Mouse (Mus musculus): ENCODE data around the gene Gfra4.

DNA sequence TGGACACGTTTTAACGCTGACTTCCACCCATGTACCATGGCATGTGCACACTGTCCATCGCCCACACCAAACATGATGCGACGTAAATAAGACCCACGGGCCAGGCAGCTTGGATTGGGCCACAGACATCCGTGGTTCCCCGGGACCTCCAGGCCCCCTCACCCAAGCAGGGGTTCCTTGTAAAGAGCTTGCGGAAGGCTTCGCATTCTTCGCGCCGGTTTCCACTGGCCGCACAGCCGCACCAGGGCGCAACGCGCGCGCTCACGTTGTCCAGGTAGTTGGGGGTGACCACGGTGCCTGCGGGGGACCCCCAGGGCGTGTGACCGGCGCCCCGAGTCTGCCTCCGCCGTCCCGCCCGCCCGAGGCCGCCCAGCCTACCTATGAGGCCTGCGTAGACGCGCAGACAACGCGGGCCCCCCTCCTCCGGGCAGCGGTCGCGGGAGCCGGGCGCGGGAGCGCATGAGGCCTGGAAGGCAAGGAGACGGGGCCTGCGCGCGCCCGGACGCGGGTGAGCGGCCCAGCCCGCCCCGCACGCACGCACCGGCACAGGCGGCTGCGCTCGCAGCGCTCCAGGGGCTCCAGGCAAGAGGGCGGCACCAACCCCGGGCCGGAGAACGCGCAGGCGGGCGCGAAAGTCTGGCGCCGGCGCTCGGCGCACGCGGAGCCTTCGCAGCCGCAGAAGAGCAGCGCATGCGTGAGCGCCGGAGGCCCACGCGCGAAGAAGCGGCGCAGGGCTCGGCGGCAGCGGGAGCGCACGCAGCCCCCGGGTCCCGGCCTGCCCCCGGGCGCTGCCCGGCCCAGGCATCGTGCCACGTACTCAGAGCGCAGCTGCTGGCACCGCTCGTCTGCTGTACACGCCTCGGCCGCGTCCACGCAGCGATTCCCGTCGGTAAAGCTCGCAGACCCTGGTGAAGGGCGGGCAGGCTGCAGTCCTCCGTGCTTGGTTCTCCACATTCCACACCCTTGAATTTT is 1.7 kb downstream of the Gfra4 start:
- no peak for TF ChIP-seq TAL1 (IDR thresholded peaks at IDR 0.05; ENCODE audit: low read length)
- no peak for TF ChIP-seq GATA1 (IDR thresholded peaks at IDR 0.05; ENCODE audit: low read length)

Data from erythroblast, embryonic 14.5 days (primary cell).